Mouse (Mus musculus) hindbrain, embryonic 11.5 days (tissue): Measurements from ENCODE around the gene Gria1. TPM values are rescaled to one million over a fixed set of nuclear protein-coding genes. Genes with fewer than 3 reads are reported as not detected.
A peak's percentile ranks its signal among the peaks of the same experiment; 100 is the strongest.

ENCODE experiments used
- ATAC-seq: fragments of 200-750 bp; cut with Nextera tagmentation; 2 replicates; pipeline ENCODE4 v1.8.0; 2017; ENCODE audit warnings: mild to moderate bottlenecking, moderate TSS enrichment, moderate library complexity; ENCODE audit not compliant: low FRiP score
- DNase-seq: peaks from one replicate; pipeline ENCODE4 v3.0.0-alpha.2; 2015; ENCODE audit warnings: low spot score
- H3K27ac ChIP-seq: fragments of 300-500 bp; sonication (generic); 2 replicates; pipeline ENCODE4 v1.5.1; 2014; ENCODE audit warnings: mild to moderate bottlenecking, low read depth, low read length
- H3K27me3 ChIP-seq: fragments of 300-500 bp; sonication (generic); 2 replicates; pipeline ENCODE4 v1.6.1; 2014; ENCODE audit warnings: mild to moderate bottlenecking, low read length, moderate library complexity, mixed read lengths; ENCODE audit not compliant: control insufficient read depth, insufficient read depth
- H3K36me3 ChIP-seq: fragments of 300-500 bp; sonication (generic); 2 replicates; pipeline ENCODE4 v1.6.1; 2014; ENCODE audit warnings: mild to moderate bottlenecking, low read length, moderate library complexity, mixed read lengths; ENCODE audit not compliant: control insufficient read depth, insufficient read depth
- H3K4me1 ChIP-seq: fragments of 300-500 bp; sonication (generic); replicated peaks from 2 replicates; pipeline ENCODE4 v1.6.1; 2014; ENCODE audit warnings: low read length, mixed read lengths; ENCODE audit not compliant: control insufficient read depth, insufficient read depth
- H3K4me2 ChIP-seq: fragments of 300-500 bp; sonication (generic); replicated peaks from 2 replicates; pipeline ENCODE4 v1.6.1; 2014; ENCODE audit warnings: mild to moderate bottlenecking, low read depth, low read length
- H3K4me3 ChIP-seq: fragments of 300-500 bp; sonication (generic); 2 replicates; pipeline ENCODE4 v1.5.1; 2014; ENCODE audit warnings: low read depth, low read length
- H3K9ac ChIP-seq: fragments of 300-500 bp; sonication (generic); 2 replicates; pipeline ENCODE4 v1.6.1; 2014; ENCODE audit warnings: low read depth, low read length
- H3K9me3 ChIP-seq: fragments of 300-500 bp; sonication (generic); 2 replicates; pipeline ENCODE4 v1.6.1; 2016; ENCODE audit warnings: low read length; ENCODE audit not compliant: control insufficient read depth
- WGBS: fragments of 180-500 bp; shearing (Covaris S2); extraction: QIAGEN DNeasy Blood & Tissue Kit; methylation state at CpG from one replicate; pipeline ENCODE4 v1.1.7; 2014; 5-methylcytosine and 5-hydroxymethylcytosine counted together
- polyA plus RNA-seq: library from polyadenylated mRNA; unstranded; fragments of >200 nt; fragmentation: Nextera tagmentation; extraction: Ambion mirVana; gene quantifications from 2 replicates; pipeline ENCODE4 v1.2.1, GENCODE M21; 2014

Gene Gria1
- polyA plus RNA-seq, 1 experiment from 2014 or later: 2.8 TPM

DNA sequence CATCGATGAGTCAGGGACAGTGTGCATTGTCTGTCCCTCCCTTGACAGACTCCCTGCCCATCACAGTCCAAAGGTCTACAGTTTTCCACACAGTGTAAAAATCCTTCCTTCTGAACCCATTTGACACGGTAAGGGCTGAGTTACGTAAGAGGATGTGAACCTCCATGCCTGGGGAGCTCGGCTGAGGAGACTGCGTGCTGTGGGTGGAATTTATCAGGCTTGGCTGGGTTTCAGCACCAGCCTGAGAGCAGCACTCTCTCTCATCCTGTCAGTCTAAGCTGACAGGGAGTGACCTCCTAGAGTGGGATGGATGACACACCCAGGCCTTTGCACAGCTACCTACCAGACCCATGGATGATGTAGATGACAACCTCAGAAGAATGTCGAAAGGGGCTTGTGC, 158.9 kb downstream of the Gria1 start:
- Histone ChIP-seq H3K27me3 (no peaks in the 10 kb centered on the region), H3K9ac (no peak overlapping the region), H3K9me3 (no peaks in the 10 kb centered on the region), H3K4me2 (no peak overlapping the region), H3K36me3 (no peaks in the 10 kb centered on the region), H3K4me1 (no peaks in the 10 kb centered on the region), H3K27ac (no peak overlapping the region), H3K4me3 (no peak overlapping the region)
- no peak for DNase-seq
- no peak for ATAC-seq
- WGBS: 82% methylated on average over 6 of the region's 6 CpGs

DNA sequence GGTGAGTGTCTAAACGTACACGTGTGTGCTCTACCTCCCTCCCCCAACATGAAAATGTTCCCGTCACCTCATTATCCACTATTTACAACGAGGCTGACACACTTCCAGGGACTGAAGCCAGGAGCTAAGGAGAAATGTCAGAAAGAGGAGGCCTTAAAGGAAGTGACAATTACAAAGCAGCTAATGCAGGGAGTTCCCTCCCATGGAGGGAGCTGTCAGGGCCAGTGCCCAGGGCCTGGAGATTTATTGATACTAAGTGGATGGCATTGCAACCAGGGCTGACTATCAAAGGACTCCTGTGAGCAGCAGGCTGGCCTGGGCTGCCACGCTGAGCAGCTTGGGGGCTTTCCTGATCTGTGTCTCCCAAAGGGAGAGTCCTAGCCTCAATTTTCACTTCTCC, 163.0 kb downstream of the Gria1 start:
- ATAC-seq: no peak
- Histone ChIP-seq H3K9ac (no peak overlapping the region), H3K27ac (no peak overlapping the region), H3K4me3 (no peak overlapping the region), H3K9me3 (no peaks in the 10 kb centered on the region), H3K4me1 (no peaks in the 10 kb centered on the region), H3K36me3 (no peaks in the 10 kb centered on the region), H3K27me3 (no peaks in the 10 kb centered on the region), H3K4me2 (no peak overlapping the region)
- no peak for DNase-seq
- WGBS: 79% methylated on average over 5 of the region's 5 CpGs

DNA sequence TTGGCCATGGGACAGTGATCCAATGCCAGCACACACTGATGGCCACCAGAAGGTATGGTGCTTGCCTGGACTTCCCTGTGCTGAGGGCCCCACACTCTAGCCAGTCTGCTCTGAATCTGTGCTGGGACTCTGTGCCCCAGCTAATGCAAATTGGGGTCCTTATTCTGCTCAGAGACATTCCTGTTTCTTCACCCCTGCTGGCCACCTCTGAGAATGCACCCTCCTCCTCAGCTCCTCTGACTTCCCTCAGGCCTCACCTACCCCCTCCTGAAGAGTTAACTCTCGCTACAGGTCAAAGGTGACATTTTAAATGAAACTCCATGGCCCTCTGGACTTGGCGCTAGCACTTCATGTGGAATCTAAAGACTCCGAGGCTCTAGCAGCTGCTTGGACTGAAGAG, 165.4 kb downstream of the Gria1 start:
- Histone ChIP-seq H3K4me2 (no peak overlapping the region), H3K9ac (no peak overlapping the region), H3K27ac (no peak overlapping the region), H3K27me3 (no peaks in the 10 kb centered on the region), H3K4me3 (no peak overlapping the region), H3K4me1 (no peaks in the 10 kb centered on the region), H3K9me3 (no peaks in the 10 kb centered on the region), H3K36me3 (no peaks in the 10 kb centered on the region)
- DNase-seq: peak; percentile 45
- no peak for ATAC-seq
- WGBS: 25% methylated on average over 3 of the region's 3 CpGs

DNA sequence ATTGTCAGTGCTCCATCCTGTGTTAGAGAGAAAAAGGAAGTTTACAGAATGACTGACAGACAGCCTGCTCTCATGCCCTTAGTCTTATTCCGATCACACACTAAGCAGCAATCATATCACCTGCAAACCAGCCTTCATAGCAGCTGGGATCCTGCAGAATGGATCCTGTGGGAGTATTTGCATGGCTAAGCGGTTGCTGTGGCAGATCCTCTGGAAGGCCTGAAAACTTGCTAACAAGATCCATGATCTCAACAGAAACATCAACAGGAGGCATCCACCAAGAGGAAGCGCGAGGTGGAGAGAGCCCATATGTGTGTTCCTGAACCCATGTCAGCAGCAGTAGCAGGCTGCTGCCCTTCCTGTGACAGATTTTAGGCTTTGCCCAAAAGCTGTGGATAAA, 173.0 kb downstream of the Gria1 start:
- WGBS: 91% methylated on average over 4 of the region's 4 CpGs
- H3K27ac ChIP-seq: no peak overlapping the region
- no peaks in the 10 kb centered on the region for H3K4me1 ChIP-seq
- no peak overlapping the region for H3K4me2 ChIP-seq
- ATAC-seq: no peak
- H3K36me3 ChIP-seq: no peaks in the 10 kb centered on the region
- no peak overlapping the region for H3K4me3 ChIP-seq
- no peak for DNase-seq
- H3K9ac ChIP-seq: no peak overlapping the region
- H3K9me3 ChIP-seq: no peaks in the 10 kb centered on the region
- no peaks in the 10 kb centered on the region for H3K27me3 ChIP-seq

DNA sequence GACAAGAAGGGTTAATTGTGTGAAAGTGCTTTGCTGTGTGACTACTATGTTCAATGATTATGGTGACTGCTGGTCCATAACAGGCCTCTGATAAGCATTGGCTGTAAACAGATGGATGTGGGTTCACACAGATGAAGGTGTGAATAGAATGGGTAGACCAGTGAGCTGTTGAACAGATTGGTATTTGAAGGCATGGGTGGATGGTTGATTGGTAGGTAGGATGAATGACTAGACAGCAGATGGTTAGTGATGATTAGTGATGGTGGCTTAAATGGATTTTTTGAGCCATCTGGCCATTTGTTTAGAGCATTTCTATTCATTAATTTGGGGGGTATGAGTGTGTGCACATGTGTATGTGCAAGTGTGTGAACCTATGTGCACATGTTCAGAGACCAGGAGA, 173.9 kb downstream of the Gria1 start:
- Histone ChIP-seq H3K4me3 (no peak overlapping the region), H3K27me3 (no peaks in the 10 kb centered on the region), H3K4me2 (no peak overlapping the region), H3K9ac (no peak overlapping the region), H3K27ac (no peak overlapping the region), H3K36me3 (no peaks in the 10 kb centered on the region), H3K9me3 (no peaks in the 10 kb centered on the region), H3K4me1 (no peaks in the 10 kb centered on the region)
- no peak for ATAC-seq
- DNase-seq: no peak

DNA sequence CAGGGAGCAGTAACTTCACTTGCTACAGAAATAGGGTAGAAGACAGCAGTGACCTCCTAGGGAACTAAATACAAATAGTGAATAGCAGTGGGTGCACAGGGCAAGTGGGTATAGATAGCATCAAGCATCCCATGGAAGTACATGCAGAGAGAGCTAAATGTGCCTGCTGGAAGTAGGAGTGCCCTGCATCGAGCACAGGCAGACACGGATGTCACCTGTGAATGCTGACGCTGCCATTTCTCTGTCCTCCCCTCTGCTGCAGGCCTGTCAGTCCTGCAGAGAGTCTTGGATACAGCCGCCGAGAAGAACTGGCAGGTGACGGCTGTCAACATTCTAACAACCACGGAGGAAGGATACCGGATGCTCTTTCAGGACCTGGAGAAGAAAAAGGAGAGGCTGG, 178.2 kb downstream of the Gria1 start:
- Histone ChIP-seq H3K9ac (no peak overlapping the region), H3K36me3 (no peaks in the 10 kb centered on the region), H3K4me1 (no peaks in the 10 kb centered on the region), H3K9me3 (no peaks in the 10 kb centered on the region), H3K27ac (no peak overlapping the region), H3K4me3 (no peak overlapping the region), H3K4me2 (no peak overlapping the region), H3K27me3 (no peaks in the 10 kb centered on the region)
- ATAC-seq (no peak), DNase-seq (no peak)
- WGBS: 83% methylated on average over 8 of the region's 8 CpGs

DNA sequence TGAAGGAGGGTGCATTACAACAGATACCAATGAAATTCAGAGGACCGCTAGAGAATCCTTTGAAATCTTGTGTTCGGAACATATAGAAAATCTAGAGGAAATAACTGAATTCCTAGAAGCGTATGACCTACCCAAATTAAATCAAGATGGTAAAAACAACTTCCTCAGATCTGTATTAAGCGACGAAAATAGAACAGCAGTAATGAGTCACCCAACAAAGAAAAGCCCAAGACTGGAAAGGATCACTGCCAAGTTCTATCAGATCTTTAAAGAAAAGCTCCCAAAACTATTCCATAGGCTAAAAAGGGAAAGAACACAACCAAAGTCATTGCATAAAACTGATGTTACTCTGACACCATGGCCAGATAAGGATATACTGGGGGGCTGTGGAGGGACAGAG, 183.6 kb downstream of the Gria1 start:
- H3K27ac ChIP-seq: no peak overlapping the region
- H3K4me2 ChIP-seq: no peak overlapping the region
- H3K9ac ChIP-seq: no peak overlapping the region
- no peaks in the 10 kb centered on the region for H3K9me3 ChIP-seq
- no peaks in the 10 kb centered on the region for H3K4me1 ChIP-seq
- DNase-seq (no peak), ATAC-seq (no peak)
- no peaks in the 10 kb centered on the region for H3K36me3 ChIP-seq
- 87% methylated on average over 5 of the region's 5 CpGs for WGBS
- H3K4me3 ChIP-seq: no peak overlapping the region
- H3K27me3 ChIP-seq: no peaks in the 10 kb centered on the region

DNA sequence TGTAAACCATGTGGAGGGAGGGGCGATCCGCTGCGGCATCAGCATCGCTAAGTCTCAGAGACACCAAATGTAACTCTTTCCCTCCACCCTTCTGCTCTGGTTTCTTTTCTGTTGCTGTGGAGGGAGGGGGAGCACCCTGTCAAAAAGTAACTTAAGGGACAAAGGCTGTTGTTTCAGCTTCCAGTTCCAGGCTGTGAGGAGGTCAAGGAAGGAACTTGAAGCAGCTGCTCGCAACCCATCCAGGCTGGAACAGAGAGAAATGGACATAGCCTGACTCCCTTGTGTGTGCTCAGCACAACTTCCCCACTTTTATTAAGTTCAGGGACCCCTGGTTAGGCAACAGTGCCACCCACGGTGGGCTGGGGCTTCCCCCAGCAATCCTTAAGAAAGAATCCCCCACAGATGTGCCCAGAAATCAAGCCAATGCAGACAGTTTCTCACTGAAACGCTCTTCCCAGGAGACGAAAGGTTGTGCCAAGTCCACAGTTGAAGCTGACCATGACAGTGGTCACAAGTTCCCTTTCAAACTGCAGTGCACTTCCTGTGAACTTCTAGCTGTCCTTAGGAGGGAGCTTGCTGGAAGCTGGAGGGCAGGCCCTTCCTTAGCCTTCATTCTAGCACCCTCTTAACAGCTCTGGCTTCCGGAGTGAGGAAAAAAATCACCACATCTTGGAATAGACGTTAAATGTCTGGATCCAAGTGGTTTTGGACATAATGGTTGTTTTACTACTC, 190.2 kb downstream of the Gria1 start:
- Histone ChIP-seq H3K36me3 (no peaks in the 10 kb centered on the region), H3K9ac (no peak overlapping the region), H3K4me3 (no peak overlapping the region), H3K4me1 (no peaks in the 10 kb centered on the region), H3K4me2 (no peak overlapping the region), H3K9me3 (no peaks in the 10 kb centered on the region), H3K27me3 (no peaks in the 10 kb centered on the region), H3K27ac (no peak overlapping the region)
- 75% methylated on average over 10 of the region's 10 CpGs for WGBS
- no peak for ATAC-seq
- DNase-seq: no peak

DNA sequence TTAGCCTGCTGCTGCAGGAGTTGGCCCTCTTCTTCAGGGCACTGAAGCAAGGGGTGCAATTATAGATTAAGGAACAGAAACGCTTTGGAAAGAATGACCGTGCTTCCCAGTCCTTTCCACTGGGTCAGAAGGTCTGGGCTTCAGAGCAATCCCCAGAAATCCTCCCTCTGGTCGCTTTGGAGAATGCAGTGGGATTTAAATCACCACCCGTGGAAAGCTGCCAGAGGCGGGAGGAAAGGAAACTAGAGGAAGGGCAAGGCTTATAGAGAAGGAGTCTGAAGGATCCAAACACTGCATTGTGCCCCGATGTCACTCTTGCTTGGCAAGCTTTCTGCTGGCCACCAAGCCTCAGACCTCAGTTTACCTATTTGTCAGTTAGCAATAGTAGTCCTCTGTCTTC, 193.2 kb downstream of the Gria1 start:
- no peaks in the 10 kb centered on the region for H3K36me3 ChIP-seq
- H3K4me2 ChIP-seq: no peak overlapping the region
- H3K9ac ChIP-seq: no peak overlapping the region
- DNase-seq (peak; percentile 17), ATAC-seq (no peak)
- H3K4me1 ChIP-seq: no peaks in the 10 kb centered on the region
- H3K27me3 ChIP-seq: no peaks in the 10 kb centered on the region
- H3K27ac ChIP-seq: no peak overlapping the region
- H3K9me3 ChIP-seq: no peaks in the 10 kb centered on the region
- no peak overlapping the region for H3K4me3 ChIP-seq
- 57% methylated on average over 6 of the region's 6 CpGs for WGBS
